Mouse (Mus musculus) small intestine, adult 2 months (tissue): ENCODE measurements around the gene Clptm1.

Experiments
- CTCF ChIP-seq: fragments of 200-500 bp; IDR thresholded peaks from 2 replicates; pipeline ENCODE4 v1.5.1; 2012; ENCODE audit warnings: low read depth, mild to moderate bottlenecking, control low read depth, inconsistent platforms, low read length, moderate library complexity, mixed read lengths; ENCODE audit not compliant: insufficient replicate concordance, insufficient read length; ENCODE audit errors: extremely low read depth
- POLR2A ChIP-seq: fragments of 200-500 bp; IDR thresholded peaks from 2 replicates; pipeline ENCODE4 v1.6.1; 2012; ENCODE audit warnings: low read depth, mild to moderate bottlenecking, control low read depth, inconsistent platforms, low read length, moderate library complexity

- TF ChIP-seq CTCF, result peak; percentile 19; the same call in 1 of the 2 replicates
- TF ChIP-seq POLR2A, result no peak
These were observed 33.4 kb upstream of the Clptm1 start for GRCm38 (mm10) chr7:19697949-19698906.
